Mouse (Mus musculus): ENCODE results near the gene Sos2. TPM values are rescaled to one million over a fixed set of nuclear protein-coding genes. Genes with fewer than 3 reads are reported as not detected.

The Sos2 gene
- polyA plus RNA-seq, 2 experiments, result 13.3 to 34.4 TPM

- Histone ChIP-seq H3K27me3 (ENCODE audit: control insufficient read depth, insufficient read depth, low read length) (no peaks in the 10 kb centered on the region), H3K4me3 (replicated peaks; ENCODE audit: low read length) (no peak overlapping the region), H3K9ac (ENCODE audit: low read depth, low read length, severe bottlenecking) (no peak overlapping the region), H3K9me3 (ENCODE audit: control insufficient read depth, low read length) (no peaks in the 10 kb centered on the region), H3K36me3 (ENCODE audit: control insufficient read depth, insufficient read depth, low read length) (no peaks in the 10 kb centered on the region), H3K4me2 (replicated peaks; ENCODE audit: low read depth, low read length, severe bottlenecking) (no peak overlapping the region), H3K4me1 (ENCODE audit: control insufficient read depth, insufficient read depth, low read length) (peaks cover 2% of the 10 kb centered on the region; the same call in 1 of the 2 replicates), H3K27ac (replicated peaks; ENCODE audit: low read depth, low read length) (no peak overlapping the region)
- TF ChIP-seq POLR2A (IDR thresholded peaks at IDR 0.05; ENCODE audit: borderline replicate concordance, extremely low read depth, insufficient read depth, insufficient read length), result no peak
- WGBS, result 84% methylated on average over 6 of the region's 6 CpGs
- DNase-seq (ENCODE audit: low spot score) (no peak), ATAC-seq (ENCODE audit: low FRiP score, low read depth) (no peak)
These were observed 136.7 kb downstream of the Sos2 start for GRCm38 (mm10) chr12:69544994-69545393.

GRCm38 (mm10) chr12:69544562-69544961, 137.1 kb downstream of the Sos2 start:
- Histone ChIP-seq H3K4me3 (replicated peaks; ENCODE audit: low read length) (no peak overlapping the region), H3K9ac (ENCODE audit: low read depth, low read length, severe bottlenecking) (no peak overlapping the region), H3K4me1 (ENCODE audit: control insufficient read depth, insufficient read depth, low read length) (peaks cover 2% of the 10 kb centered on the region; the same call in 1 of the 2 replicates), H3K4me2 (replicated peaks; ENCODE audit: low read depth, low read length, severe bottlenecking) (no peak overlapping the region), H3K27ac (replicated peaks; ENCODE audit: low read depth, low read length) (no peak overlapping the region), H3K36me3 (ENCODE audit: control insufficient read depth, insufficient read depth, low read length) (no peaks in the 10 kb centered on the region), H3K9me3 (ENCODE audit: control insufficient read depth, low read length) (no peaks in the 10 kb centered on the region), H3K27me3 (ENCODE audit: control insufficient read depth, insufficient read depth, low read length) (no peaks in the 10 kb centered on the region)
- 44% methylated on average over 2 of the region's 2 CpGs for WGBS
- no peak for ATAC-seq (ENCODE audit: low FRiP score, low read depth)
- TF ChIP-seq POLR2A (IDR thresholded peaks at IDR 0.05; ENCODE audit: borderline replicate concordance, extremely low read depth, insufficient read depth, insufficient read length), result no peak
- DNase-seq (ENCODE audit: low spot score), result no peak

- no peaks in the 10 kb centered on the region for H3K9me3 ChIP-seq (ENCODE audit: control insufficient read depth, low read length)
- 90% methylated on average over 8 of the region's 8 CpGs for WGBS
- H3K36me3 ChIP-seq (ENCODE audit: control insufficient read depth, insufficient read depth, low read length), result no peaks in the 10 kb centered on the region
- no peak overlapping the region for H3K9ac ChIP-seq (ENCODE audit: low read depth, low read length, severe bottlenecking)
- H3K27me3 ChIP-seq (ENCODE audit: control insufficient read depth, insufficient read depth, low read length), result no peaks in the 10 kb centered on the region
- no peak overlapping the region for H3K4me2 ChIP-seq (replicated peaks; ENCODE audit: low read depth, low read length, severe bottlenecking)
- no peak overlapping the region for H3K27ac ChIP-seq (replicated peaks; ENCODE audit: low read depth, low read length)
- DNase-seq (ENCODE audit: low spot score) (no peak), ATAC-seq (ENCODE audit: low FRiP score, low read depth) (no peak)
- H3K4me1 ChIP-seq (ENCODE audit: control insufficient read depth, insufficient read depth, low read length), result peaks cover 19% of the 10 kb centered on the region
- no peak for TF ChIP-seq POLR2A (IDR thresholded peaks at IDR 0.05; ENCODE audit: borderline replicate concordance, extremely low read depth, insufficient read depth, insufficient read length)
- H3K4me3 ChIP-seq (replicated peaks; ENCODE audit: low read length), result no peak overlapping the region
These were observed 139.3 kb downstream of the Sos2 start for GRCm38 (mm10) chr12:69542376-69542775.

GRCm38 (mm10) chr12:69541663-69542062, 140.0 kb downstream of the Sos2 start:
- ATAC-seq (ENCODE audit: low FRiP score, low read depth) (no peak), DNase-seq (ENCODE audit: low spot score) (no peak)
- no peak overlapping the region for H3K9ac ChIP-seq (ENCODE audit: low read depth, low read length, severe bottlenecking)
- H3K27me3 ChIP-seq (ENCODE audit: control insufficient read depth, insufficient read depth, low read length), result no peaks in the 10 kb centered on the region
- no peak overlapping the region for H3K27ac ChIP-seq (replicated peaks; ENCODE audit: low read depth, low read length)
- H3K36me3 ChIP-seq (ENCODE audit: control insufficient read depth, insufficient read depth, low read length), result no peaks in the 10 kb centered on the region
- no peak overlapping the region for H3K4me3 ChIP-seq (replicated peaks; ENCODE audit: low read length)
- no peak overlapping the region for H3K4me2 ChIP-seq (replicated peaks; ENCODE audit: low read depth, low read length, severe bottlenecking)
- WGBS, result 65% methylated on average over 8 of the region's 8 CpGs
- TF ChIP-seq POLR2A (IDR thresholded peaks at IDR 0.05; ENCODE audit: borderline replicate concordance, extremely low read depth, insufficient read depth, insufficient read length), result no peak
- H3K9me3 ChIP-seq (ENCODE audit: control insufficient read depth, low read length), result no peaks in the 10 kb centered on the region
- H3K4me1 ChIP-seq (ENCODE audit: control insufficient read depth, insufficient read depth, low read length), result peaks cover 26% of the 10 kb centered on the region

GRCm38 (mm10) chr12:69539353-69539752, 142.3 kb downstream of the Sos2 start:
- Histone ChIP-seq H3K4me1 (ENCODE audit: control insufficient read depth, insufficient read depth, low read length) (peaks cover 27% of the 10 kb centered on the region), H3K4me2 (replicated peaks; ENCODE audit: low read depth, low read length, severe bottlenecking) (no peak overlapping the region), H3K9ac (ENCODE audit: low read depth, low read length, severe bottlenecking) (no peak overlapping the region), H3K27ac (replicated peaks; ENCODE audit: low read depth, low read length) (no peak overlapping the region), H3K36me3 (ENCODE audit: control insufficient read depth, insufficient read depth, low read length) (no peaks in the 10 kb centered on the region), H3K4me3 (replicated peaks; ENCODE audit: low read length) (no peak overlapping the region), H3K27me3 (ENCODE audit: control insufficient read depth, insufficient read depth, low read length) (no peaks in the 10 kb centered on the region), H3K9me3 (ENCODE audit: control insufficient read depth, low read length) (no peaks in the 10 kb centered on the region)
- TF ChIP-seq POLR2A (IDR thresholded peaks at IDR 0.05; ENCODE audit: borderline replicate concordance, extremely low read depth, insufficient read depth, insufficient read length), result no peak
- no peak for DNase-seq (ENCODE audit: low spot score)
- 79% methylated on average over 7 of the region's 7 CpGs for WGBS
- no peak for ATAC-seq (ENCODE audit: low FRiP score, low read depth)

All from limb, embryonic 14.5 days (tissue).